Mouse (Mus musculus): ENCODE data around the gene Dcxr. TPM values are rescaled to one million over a fixed set of nuclear protein-coding genes. Genes with fewer than 3 reads are reported as not detected.
A peak's percentile ranks its signal among the peaks of the same experiment; 100 is the strongest.
"Not testable (repeated sequence)": the region's sequence is repeated elsewhere in the genome, so short reads cannot be mapped to it uniquely, and the experiment has no call there.

Gene Dcxr
- total RNA-seq, 2 experiments from 2014 or later: 8.2 to 9.6 TPM

DNA sequence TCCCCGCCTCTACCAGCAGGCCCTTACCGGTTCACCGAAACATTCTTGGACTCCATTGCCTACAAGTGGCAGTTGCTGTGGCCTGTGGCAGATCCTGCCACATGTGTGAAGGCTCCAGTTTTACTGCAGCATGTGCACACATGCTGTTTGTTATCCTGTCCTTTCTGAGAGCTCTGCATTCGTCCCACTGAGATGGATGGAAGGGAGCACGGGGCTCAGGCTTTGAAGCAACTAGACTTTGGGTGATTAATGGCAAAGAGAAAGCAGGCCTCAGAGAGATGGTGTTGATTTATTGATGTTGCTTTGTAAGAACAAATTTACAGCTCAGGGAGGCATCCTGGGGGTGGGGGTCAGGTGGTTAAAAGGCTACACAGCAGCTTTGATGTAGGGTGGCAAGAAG lies 16.4 kb downstream of the Dcxr start:
- no peak for DNase-seq (ENCODE audit: low spot score)

DNA sequence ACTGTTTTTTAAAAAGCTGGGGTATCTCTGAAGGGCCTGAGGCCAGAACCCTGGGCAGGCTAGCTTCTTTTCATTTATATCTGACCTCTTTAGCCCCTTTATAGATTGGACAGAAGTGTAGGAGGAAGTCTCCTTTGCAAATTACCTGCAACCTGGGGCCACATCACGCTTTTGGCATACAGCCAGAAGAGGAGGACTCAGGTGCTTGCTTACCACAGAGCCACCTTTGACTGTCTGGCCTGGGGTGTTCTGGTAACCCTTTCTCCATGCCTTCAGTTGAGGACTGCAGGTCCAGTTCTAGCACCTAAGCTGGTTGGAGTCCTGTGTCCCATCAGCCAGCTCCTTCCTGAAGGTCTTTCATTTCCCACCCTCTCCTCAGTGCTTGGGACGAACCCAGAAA lies 17.5 kb downstream of the Dcxr start:
- DNase-seq (ENCODE audit: low spot score): no peak

DNA sequence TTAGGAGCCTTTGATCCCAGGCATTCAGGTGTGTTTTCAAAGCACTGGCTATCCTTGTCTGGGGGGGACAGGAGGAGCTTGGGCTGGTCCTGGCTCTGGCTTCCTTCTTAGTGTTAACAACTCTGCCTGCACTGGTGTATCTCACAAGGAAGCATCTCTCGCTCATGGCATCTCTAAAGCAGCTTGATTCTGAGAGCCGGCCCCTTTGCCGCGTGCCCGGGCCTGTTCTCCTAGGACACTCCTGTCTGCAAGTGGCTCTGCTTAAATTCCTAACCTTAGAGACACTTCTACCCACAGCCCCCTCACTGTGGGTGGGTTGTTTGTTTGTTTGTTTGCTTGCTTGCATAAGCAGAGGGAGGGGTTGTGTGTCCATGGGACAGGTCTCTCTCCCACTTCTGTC lies 19.1 kb downstream of the Dcxr start:
- no peak for DNase-seq (ENCODE audit: low spot score)

GRCm38 (mm10) chr11:120707225-120707624 lies 19.9 kb downstream of the Dcxr start:
- no peak for DNase-seq (ENCODE audit: low spot score)

DNA sequence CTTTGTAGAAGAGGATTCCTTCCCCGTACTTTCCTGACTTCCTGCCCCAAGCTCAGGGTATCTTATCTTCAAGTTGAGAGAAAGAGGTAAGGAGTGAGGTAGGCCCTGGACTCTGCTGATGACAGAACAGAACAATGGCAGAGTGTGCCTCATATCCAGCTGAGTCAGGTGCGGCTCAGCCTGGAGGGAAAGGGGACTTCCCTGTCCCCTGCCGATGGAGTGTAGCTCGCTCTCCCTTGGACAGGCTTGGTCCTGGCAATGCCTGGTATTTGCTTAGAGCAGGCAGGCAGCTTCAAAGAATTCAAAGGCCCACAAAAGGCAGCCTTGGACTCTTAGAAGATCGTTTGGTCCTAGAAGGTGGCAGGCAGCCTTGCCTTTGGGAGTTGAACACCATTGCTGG lies 21.0 kb downstream of the Dcxr start:
- DNase-seq (ENCODE audit: low spot score): no peak

GRCm38 (mm10) chr11:120704486-120705325 lies 22.4 kb downstream of the Dcxr start:
- no peak for DNase-seq (ENCODE audit: low spot score)

- no peak for DNase-seq (ENCODE audit: low spot score)
These were observed 23.2 kb downstream of the Dcxr start for GRCm38 (mm10) chr11:120703696-120704454.

DNA sequence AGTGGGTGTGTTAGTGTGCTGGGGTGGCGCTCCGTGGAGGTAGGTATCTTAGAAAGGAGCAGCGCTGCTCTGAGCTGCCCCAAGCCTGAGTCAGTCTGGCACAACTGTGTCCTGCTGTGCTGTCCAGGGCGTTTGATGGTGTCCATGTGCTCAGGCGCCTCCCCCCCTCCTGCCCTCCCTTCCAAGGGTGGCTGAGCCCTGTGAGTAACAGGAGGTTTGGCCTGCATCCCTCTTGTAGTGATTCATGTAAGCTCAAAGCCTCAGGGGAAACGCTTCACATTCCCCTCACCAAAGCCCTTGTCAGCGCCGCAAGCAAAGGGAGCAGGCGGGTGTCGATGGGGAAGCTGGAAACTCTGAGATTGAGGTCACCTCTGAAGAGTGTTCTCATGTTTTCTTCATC lies 29.3 kb downstream of the Dcxr start:
- peak; percentile 77 for DNase-seq (ENCODE audit: low spot score)

DNA sequence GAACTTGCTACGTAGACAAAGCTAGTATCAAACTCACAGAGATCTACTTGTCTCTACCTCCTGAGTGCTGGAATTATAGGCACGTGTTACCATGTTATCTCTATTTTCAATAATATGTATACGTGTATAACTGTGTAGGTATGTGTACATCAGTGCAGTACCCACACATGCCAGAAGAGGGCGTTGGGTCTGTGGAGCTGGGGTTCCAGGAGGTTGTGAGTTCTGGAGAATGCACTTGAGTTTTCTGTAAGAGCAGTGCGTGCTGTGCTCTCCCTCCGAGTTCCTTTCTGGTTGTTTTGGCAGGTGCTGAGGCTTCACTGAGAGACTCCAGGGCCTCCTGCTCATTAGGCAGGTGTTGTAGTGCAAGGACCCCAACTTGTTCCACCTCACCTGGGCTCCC lies 30.5 kb downstream of the Dcxr start:
- DNase-seq (ENCODE audit: low spot score): no peak

GRCm38 (mm10) chr11:120695641-120696040 lies 31.4 kb downstream of the Dcxr start:
- no peak for DNase-seq (ENCODE audit: low spot score)

DNA sequence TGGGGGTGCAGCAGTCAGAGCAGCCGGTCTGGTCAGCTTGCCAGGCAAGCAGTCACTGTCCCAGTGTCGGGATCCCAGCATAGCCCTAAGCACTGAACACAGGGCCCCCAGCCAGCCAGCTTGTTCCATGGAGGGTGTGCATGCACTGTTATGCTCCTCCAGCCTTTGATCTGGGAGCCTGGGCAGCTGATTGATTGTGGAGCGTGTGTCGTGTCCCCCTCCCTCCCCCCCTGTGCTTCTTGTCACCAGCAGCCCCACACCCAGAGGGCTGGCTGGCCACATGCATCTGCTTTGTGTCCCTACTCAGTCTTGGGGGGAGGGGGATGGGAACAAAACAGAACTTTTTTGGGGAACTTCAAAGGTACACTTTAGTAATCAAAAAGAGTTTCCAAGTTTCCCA lies 31.9 kb downstream of the Dcxr start:
- no peak for DNase-seq (ENCODE audit: low spot score)

- DNase-seq (ENCODE audit: low spot score): no peak
These were observed 33.6 kb downstream of the Dcxr start for GRCm38 (mm10) chr11:120693461-120693860.

DNA sequence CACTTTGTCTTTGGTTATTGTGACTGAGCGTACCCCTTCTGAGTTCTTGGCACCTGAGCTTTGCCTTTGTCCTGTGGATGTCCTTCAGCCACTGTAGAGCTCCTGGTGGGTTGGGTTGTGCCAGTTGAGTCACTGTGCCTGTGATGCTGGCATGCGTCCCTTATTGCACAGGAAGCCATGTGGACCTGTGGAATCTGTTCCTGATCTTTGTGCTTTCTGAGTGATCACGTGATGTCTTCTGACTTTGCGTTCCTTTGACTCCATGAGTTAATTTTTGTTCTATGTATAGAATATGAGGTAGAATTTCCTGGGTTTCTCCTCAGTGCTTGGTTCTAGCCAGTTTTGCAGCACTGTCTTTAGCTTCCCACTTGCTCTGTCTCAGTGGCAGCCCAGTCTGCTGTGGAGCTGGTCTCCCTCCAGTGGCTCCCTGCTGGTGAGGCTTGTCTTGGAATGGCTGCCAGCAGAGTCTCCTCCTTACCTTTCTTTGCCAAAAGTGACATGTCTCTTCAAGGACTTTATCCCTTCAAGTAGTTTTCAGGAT lies 34.5 kb downstream of the Dcxr start:
- DNase-seq (ENCODE audit: low spot score): no peak

DNA sequence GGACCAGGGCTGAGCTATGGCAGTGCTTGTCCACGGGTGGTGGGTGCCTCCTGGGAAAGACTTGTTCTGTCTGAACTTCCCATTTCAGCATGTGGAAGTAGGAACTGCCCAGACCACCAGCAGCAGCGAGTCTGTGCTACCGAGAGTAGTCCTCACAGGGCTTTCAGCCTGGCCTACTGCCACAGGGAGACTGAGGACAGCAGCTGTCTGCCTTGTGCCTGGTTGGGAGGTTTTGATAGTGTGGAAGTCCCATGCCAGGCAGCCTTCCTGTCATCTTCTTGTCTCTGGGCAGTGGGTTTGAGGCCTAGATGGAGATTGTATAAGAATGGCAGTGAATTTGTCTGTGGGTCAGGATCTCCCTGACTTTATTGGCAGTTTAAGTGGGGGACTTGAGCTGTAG lies 37.7 kb downstream of the Dcxr start:
- DNase-seq (ENCODE audit: low spot score): no peak

- DNase-seq (ENCODE audit: low spot score): no peak
These were observed 40.3 kb downstream of the Dcxr start for GRCm38 (mm10) chr11:120686650-120687272.

DNA sequence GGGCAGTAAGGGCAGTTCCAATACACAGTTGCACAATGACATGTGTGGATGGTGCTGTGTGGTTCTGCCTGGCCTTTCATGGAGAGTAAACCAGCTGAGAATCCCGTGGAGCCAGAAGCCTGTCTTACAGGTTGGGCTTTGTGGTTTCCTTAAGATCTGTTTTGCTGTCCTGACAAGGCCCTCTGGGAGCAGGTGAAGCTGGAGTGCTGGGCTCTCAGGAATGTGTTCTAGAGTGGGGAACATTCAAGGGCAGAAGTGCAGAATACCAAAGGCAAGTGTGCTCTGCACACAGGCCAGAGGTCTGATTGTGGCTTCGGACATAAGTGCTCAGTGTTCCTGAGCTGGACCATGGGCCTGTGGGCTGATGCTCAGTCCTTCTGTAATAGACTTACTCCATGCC lies 42.4 kb downstream of the Dcxr start:
- no peak for DNase-seq (ENCODE audit: low spot score)

DNA sequence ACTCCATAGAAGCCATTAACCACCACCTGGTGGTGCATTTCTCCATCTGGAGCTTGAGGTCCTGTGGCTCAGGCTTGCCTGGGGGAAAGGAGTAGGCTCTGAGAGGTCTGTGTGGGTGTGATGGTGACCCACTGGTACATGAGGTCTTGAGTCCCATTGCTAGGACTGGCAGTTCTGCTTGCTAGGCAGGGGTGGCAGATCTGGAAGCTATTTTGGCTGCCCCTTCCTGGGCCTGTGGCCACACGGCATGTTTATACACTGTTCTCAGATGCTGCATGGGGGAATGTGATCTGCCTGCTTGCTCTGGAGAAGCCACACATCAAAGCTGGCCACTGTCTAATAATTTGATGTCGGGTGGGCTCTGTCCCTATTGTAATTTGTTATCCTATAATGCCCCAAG lies 43.0 kb downstream of the Dcxr start:
- peak; percentile 53 for DNase-seq (ENCODE audit: low spot score)

DNA sequence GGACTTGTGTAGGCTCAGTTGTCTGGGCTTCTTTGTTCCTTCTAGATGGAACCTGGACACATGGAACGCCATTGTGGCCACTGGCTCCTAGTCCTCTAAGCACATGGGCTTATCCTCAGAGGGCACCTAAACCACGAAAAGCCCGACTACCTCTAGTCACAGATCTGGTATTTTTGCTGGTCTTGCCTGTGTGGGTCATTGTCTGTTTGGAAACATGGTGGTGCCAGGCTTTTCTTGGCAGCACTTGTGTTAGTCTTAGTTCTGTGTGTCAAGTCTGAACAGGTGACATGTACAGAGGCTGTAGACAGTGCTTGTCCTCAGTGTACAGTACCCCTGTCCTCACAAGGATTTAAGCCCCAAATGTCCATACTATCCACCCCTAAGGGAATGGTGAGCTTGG lies 43.5 kb downstream of the Dcxr start:
- no peak for DNase-seq (ENCODE audit: low spot score)

- no peak for DNase-seq (ENCODE audit: low spot score)
These were observed 44.4 kb downstream of the Dcxr start for GRCm38 (mm10) chr11:120682683-120683082.

- DNase-seq (ENCODE audit: low spot score): no peak
These were observed 47.2 kb downstream of the Dcxr start for GRCm38 (mm10) chr11:120679909-120680308.

DNA sequence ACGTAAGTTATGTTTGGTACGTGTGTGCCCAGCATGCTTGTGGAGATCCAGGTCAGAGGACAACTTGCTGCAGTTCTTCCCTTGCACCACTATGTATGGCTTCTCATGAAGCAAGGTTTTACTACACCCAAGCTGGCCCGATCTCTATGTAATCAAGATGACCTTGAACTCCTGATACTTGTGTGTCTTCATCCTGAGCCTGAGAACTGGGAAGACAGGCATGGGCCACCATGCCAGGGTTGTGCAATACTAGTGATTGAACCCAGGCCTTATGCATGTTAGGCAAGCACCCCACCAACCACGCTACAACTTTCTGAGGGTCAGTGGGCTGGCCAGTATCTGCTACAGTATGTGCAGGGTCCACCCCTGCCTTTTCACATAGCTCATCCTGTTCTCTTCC lies 50.1 kb downstream of the Dcxr start:
- DNase-seq (ENCODE audit: low spot score): no peak

DNA sequence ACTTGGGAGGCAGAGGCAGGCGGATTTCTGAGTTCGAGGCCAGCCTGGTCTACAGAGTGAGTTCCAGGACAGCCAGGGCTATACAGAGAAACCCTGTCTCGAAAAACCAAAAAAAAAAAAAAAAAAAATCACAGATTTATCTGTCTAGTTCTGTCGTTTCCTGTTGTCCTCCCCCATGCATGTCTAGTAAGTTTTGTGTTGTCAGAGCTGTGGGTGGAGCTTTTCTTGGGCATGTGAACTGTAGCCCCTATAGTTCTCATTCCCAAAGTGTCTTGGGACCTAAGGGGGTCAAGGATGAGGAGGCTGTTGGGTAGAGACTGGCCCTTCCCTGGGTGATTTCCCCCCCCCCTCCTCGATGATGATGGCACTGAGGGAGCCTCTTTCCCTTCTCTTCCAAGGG lies 51.2 kb downstream of the Dcxr start:
- DNase-seq (ENCODE audit: low spot score): not testable (repeated sequence)

Measured in gastrocnemius, adult 18-20 months (tissue).